Mouse (Mus musculus) C2C12 (cell line): ENCODE measurements around the gene N4bp2l1.

Experiments
- CEBPB ChIP-seq: IDR thresholded peaks from one replicate; pipeline ENCODE4 v1.6.1; 2011; ENCODE audit warnings: low read depth, mild to moderate bottlenecking, control low read depth, moderate library complexity
- CTCF ChIP-seq: IDR thresholded peaks from one replicate; pipeline ENCODE4 v1.5.1; 2011; ENCODE audit not compliant: control insufficient read depth, insufficient read depth, insufficient read length
- MAX ChIP-seq: IDR thresholded peaks from one replicate; pipeline ENCODE4 v1.6.1; 2011; ENCODE audit warnings: mild to moderate bottlenecking, control low read depth

- no peak for TF ChIP-seq CTCF
- TF ChIP-seq CEBPB, result no peak
- no peak for TF ChIP-seq MAX
Measured at GRCm38 (mm10) chr5:150560851-150561250, 36.1 kb downstream of the N4bp2l1 start.
